Mouse (Mus musculus): Measurements from ENCODE around the gene Smyd3. TPM values are rescaled to one million over a fixed set of nuclear protein-coding genes. Genes with fewer than 3 reads are reported as not detected.

Smyd3 gene
- polyA plus RNA-seq, 1 experiment from 2014 or later = 9.5 TPM

GRCm38 (mm10) chr1:179047931-179048596 is 469.8 kb downstream of the Smyd3 start:
- Histone ChIP-seq H3K36me3 (no peaks in the 10 kb centered on the region), H3K27ac (no peak overlapping the region), H3K9ac (no peak overlapping the region), H3K4me2 (no peak overlapping the region), H3K4me1 (no peaks in the 10 kb centered on the region), H3K27me3 (replicated peaks) (no peaks in the 10 kb centered on the region), H3K4me3 (no peak overlapping the region), H3K9me3 (replicated peaks) (no peaks in the 10 kb centered on the region)
- WGBS (ENCODE audit: insufficient replicate concordance) = 75% methylated on average over 13 of the region's 13 CpGs
- no peak for ATAC-seq

DNA sequence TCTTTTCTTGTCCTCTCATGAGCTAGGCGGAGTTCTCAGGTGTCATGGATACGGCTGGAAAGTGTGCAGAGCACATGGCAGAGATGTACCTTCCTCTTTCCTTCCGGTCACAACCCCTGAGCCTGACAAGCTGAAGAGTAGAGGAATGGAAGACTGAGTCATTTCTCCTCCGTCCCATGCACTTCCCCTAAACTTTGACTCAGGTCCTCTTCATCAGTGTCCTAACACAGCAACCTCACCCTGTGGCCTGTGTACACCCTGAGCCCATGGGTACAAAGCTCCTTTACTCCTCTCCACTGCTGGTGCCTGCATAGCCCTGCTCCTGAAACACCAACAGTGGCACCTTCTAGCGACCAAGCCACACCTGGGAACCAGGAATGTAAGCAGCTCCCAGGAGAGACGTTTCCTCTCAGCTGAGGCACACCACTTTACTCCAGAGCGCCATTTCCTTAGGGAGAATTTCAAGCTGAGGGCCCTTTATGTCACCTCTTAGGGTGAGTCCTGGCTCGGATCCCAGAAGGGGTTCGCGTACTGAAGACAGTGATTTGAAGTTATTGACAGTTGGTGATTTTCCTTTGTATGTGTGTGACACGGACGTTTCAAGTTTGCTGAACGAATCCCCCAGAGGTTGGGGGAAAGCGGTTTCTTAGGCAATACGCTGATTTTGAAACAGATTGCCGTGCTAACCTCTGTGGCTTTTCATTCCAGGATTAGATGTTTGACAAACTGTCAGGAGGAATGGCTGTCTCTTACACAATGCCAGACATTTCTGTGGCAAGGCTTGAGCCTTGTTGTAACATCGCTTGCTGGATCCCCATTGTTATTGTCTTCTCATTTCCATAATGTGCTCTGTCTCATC is 471.8 kb downstream of the Smyd3 start:
- Histone ChIP-seq H3K9me3 (replicated peaks) (no peaks in the 10 kb centered on the region), H3K9ac (no peak overlapping the region), H3K4me2 (no peak overlapping the region), H3K36me3 (no peaks in the 10 kb centered on the region), H3K4me1 (no peaks in the 10 kb centered on the region), H3K27me3 (replicated peaks) (no peaks in the 10 kb centered on the region), H3K4me3 (no peak overlapping the region), H3K27ac (no peak overlapping the region)
- no peak for ATAC-seq
- 64% methylated on average over 17 of the region's 17 CpGs for WGBS (ENCODE audit: insufficient replicate concordance)

GRCm38 (mm10) chr1:179044165-179044564 is 473.7 kb downstream of the Smyd3 start:
- Histone ChIP-seq H3K9me3 (replicated peaks) (no peaks in the 10 kb centered on the region), H3K27me3 (replicated peaks) (no peaks in the 10 kb centered on the region), H3K27ac (no peak overlapping the region), H3K4me2 (no peak overlapping the region), H3K36me3 (no peaks in the 10 kb centered on the region), H3K4me3 (no peak overlapping the region), H3K9ac (no peak overlapping the region), H3K4me1 (no peaks in the 10 kb centered on the region)
- ATAC-seq = no peak
- WGBS (ENCODE audit: insufficient replicate concordance) = 87% methylated on average over 5 of the region's 5 CpGs

DNA sequence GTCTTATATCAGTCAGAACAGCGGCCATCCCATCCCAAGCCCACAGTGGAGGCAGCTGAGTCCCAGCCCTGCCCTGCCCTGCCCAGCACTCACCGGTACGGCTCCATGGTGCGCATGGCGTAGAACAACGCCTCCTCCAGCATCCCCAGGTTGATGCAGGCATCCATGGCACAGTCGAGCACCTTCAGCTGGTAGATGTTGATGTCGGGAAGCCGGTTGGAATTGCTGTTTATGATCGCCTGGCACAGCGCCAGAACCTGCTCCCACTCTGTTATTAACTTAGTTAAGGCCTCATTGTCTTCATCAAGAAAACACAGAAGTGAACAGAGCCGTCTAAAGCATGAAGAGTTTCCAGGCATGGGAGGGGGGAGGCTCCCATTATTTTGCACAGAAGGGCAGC is 474.2 kb downstream of the Smyd3 start:
- Histone ChIP-seq H3K9ac (no peak overlapping the region), H3K36me3 (no peaks in the 10 kb centered on the region), H3K27ac (no peak overlapping the region), H3K4me1 (no peaks in the 10 kb centered on the region), H3K4me3 (no peak overlapping the region), H3K9me3 (replicated peaks) (no peaks in the 10 kb centered on the region), H3K4me2 (no peak overlapping the region), H3K27me3 (replicated peaks) (no peaks in the 10 kb centered on the region)
- no peak for ATAC-seq
- WGBS (ENCODE audit: insufficient replicate concordance) = 80% methylated on average over 12 of the region's 12 CpGs

GRCm38 (mm10) chr1:179041905-179042337 is 475.9 kb downstream of the Smyd3 start:
- Histone ChIP-seq H3K27me3 (replicated peaks) (no peaks in the 10 kb centered on the region), H3K9me3 (replicated peaks) (no peaks in the 10 kb centered on the region), H3K4me1 (no peaks in the 10 kb centered on the region), H3K4me2 (no peak overlapping the region), H3K36me3 (no peaks in the 10 kb centered on the region), H3K4me3 (no peak overlapping the region), H3K27ac (peak overlapping the region; percentile 33; the same call in 1 of the 2 replicates), H3K9ac (no peak overlapping the region)
- ATAC-seq = no peak
- WGBS (ENCODE audit: insufficient replicate concordance) = 67% methylated on average over 8 of the region's 8 CpGs

- Histone ChIP-seq H3K4me2 (no peak overlapping the region), H3K9ac (no peak overlapping the region), H3K27ac (no peak overlapping the region), H3K27me3 (replicated peaks) (no peaks in the 10 kb centered on the region), H3K36me3 (no peaks in the 10 kb centered on the region), H3K4me3 (no peak overlapping the region), H3K4me1 (no peaks in the 10 kb centered on the region), H3K9me3 (replicated peaks) (no peaks in the 10 kb centered on the region)
- no peak for ATAC-seq
- WGBS (ENCODE audit: insufficient replicate concordance) = 76% methylated on average over 14 of the region's 14 CpGs
These were observed 476.5 kb downstream of the Smyd3 start for GRCm38 (mm10) chr1:179041231-179041904.

- H3K9me3 ChIP-seq (replicated peaks) = no peaks in the 10 kb centered on the region
- no peak overlapping the region for H3K4me3 ChIP-seq
- H3K27ac ChIP-seq = no peak overlapping the region
- ATAC-seq = no peak
- 85% methylated on average over 4 of the region's 4 CpGs for WGBS (ENCODE audit: insufficient replicate concordance)
- H3K4me2 ChIP-seq = no peak overlapping the region
- no peak overlapping the region for H3K9ac ChIP-seq
- no peaks in the 10 kb centered on the region for H3K4me1 ChIP-seq
- no peaks in the 10 kb centered on the region for H3K27me3 ChIP-seq (replicated peaks)
- no peaks in the 10 kb centered on the region for H3K36me3 ChIP-seq
These were observed 479.0 kb downstream of the Smyd3 start for GRCm38 (mm10) chr1:179038801-179039200.

GRCm38 (mm10) chr1:179032947-179033346 is 484.9 kb downstream of the Smyd3 start:
- H3K9ac ChIP-seq = no peak overlapping the region
- H3K4me1 ChIP-seq = no peaks in the 10 kb centered on the region
- H3K4me3 ChIP-seq = no peak overlapping the region
- ATAC-seq = no peak
- H3K36me3 ChIP-seq = no peaks in the 10 kb centered on the region
- no peak overlapping the region for H3K27ac ChIP-seq
- H3K9me3 ChIP-seq (replicated peaks) = no peaks in the 10 kb centered on the region
- no peak overlapping the region for H3K4me2 ChIP-seq
- 84% methylated on average over 2 of the region's 2 CpGs for WGBS (ENCODE audit: insufficient replicate concordance)
- H3K27me3 ChIP-seq (replicated peaks) = no peaks in the 10 kb centered on the region

- Histone ChIP-seq H3K9me3 (replicated peaks) (no peaks in the 10 kb centered on the region), H3K4me2 (no peak overlapping the region), H3K4me3 (no peak overlapping the region), H3K27me3 (replicated peaks) (no peaks in the 10 kb centered on the region), H3K9ac (no peak overlapping the region), H3K4me1 (no peaks in the 10 kb centered on the region), H3K36me3 (no peaks in the 10 kb centered on the region), H3K27ac (no peak overlapping the region)
- WGBS (ENCODE audit: insufficient replicate concordance) = 86% methylated on average over 5 of the region's 5 CpGs
- ATAC-seq = no peak
These were observed 486.3 kb downstream of the Smyd3 start for GRCm38 (mm10) chr1:179031581-179031980.

DNA sequence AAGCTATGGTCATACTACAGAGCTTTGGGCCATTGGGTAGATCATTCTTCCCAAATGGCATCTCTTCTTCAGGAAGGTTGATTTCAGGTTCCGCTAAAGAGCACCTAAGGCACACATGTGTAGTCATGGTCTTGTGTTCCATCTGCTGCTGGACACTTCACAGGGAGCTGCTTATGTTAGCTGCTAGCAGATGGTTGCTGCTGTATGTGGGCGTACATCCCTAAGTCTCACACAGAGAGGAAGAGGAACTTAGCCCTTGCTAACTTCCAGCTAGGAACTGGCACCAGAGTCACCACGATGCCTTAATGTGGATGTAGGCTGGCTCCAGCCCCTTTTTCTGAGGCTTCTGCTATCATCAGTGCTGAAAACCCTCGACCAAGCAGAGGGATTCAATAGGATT is 491.2 kb downstream of the Smyd3 start:
- Histone ChIP-seq H3K9me3 (replicated peaks) (no peaks in the 10 kb centered on the region), H3K36me3 (no peaks in the 10 kb centered on the region), H3K27me3 (replicated peaks) (no peaks in the 10 kb centered on the region), H3K4me2 (no peak overlapping the region), H3K4me3 (no peak overlapping the region), H3K4me1 (no peaks in the 10 kb centered on the region), H3K9ac (no peak overlapping the region), H3K27ac (no peak overlapping the region)
- 68% methylated on average over 4 of the region's 4 CpGs for WGBS (ENCODE audit: insufficient replicate concordance)
- no peak for ATAC-seq

DNA sequence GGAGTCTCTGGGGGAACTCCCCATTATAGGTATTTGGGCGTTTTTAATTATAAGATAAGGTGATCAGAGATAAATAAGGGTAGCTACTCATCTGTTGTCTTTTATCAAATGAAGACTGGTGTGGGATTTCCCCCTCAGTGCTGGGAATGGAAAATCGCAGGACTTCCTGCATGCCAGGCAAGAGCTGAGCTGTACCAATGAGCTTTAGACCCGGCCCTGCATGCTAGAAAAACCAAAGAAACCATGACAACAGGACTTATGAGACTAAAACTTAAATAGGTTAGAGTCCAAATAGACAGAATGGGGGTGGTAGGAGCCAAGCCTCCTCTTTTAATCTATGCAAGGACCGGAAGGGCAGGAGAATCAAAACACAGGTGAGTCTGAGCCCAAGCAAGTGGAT is 492.7 kb downstream of the Smyd3 start:
- H3K4me3 ChIP-seq = no peak overlapping the region
- H3K27me3 ChIP-seq (replicated peaks) = no peaks in the 10 kb centered on the region
- no peaks in the 10 kb centered on the region for H3K9me3 ChIP-seq (replicated peaks)
- H3K36me3 ChIP-seq = no peaks in the 10 kb centered on the region
- H3K4me2 ChIP-seq = no peak overlapping the region
- H3K4me1 ChIP-seq = no peaks in the 10 kb centered on the region
- no peak for ATAC-seq
- H3K27ac ChIP-seq = no peak overlapping the region
- 63% methylated on average over 4 of the region's 4 CpGs for WGBS (ENCODE audit: insufficient replicate concordance)
- H3K9ac ChIP-seq = no peak overlapping the region

- no peaks in the 10 kb centered on the region for H3K27me3 ChIP-seq (replicated peaks)
- H3K4me3 ChIP-seq = no peak overlapping the region
- H3K9me3 ChIP-seq (replicated peaks) = no peaks in the 10 kb centered on the region
- ATAC-seq = no peak
- H3K36me3 ChIP-seq = no peaks in the 10 kb centered on the region
- no peak overlapping the region for H3K27ac ChIP-seq
- H3K4me2 ChIP-seq = no peak overlapping the region
- 73% methylated on average over 7 of the region's 7 CpGs for WGBS (ENCODE audit: insufficient replicate concordance)
- no peaks in the 10 kb centered on the region for H3K4me1 ChIP-seq
- no peak overlapping the region for H3K9ac ChIP-seq
These were observed 494.4 kb downstream of the Smyd3 start for GRCm38 (mm10) chr1:179023486-179023885.

All from liver, embryonic 12.5 days (tissue).